Mouse (Mus musculus) heart, embryonic 12.5 days (tissue): ENCODE measurements around the gene Rsad1. TPM values are rescaled to one million over a fixed set of nuclear protein-coding genes. Genes with fewer than 3 reads are reported as not detected.

Source experiments
- ATAC-seq: fragments of 200-750 bp; cut with Nextera tagmentation; 2 replicates; pipeline ENCODE4 v1.8.0; 2017; ENCODE audit warnings: moderate TSS enrichment, moderate library complexity; ENCODE audit not compliant: insufficient number of reproducible peaks, low FRiP score
- H3K27ac ChIP-seq: fragments of 300-500 bp; sonication (generic); 2 replicates; pipeline ENCODE4 v1.5.1; 2016; ENCODE audit warnings: mild to moderate bottlenecking, moderate library complexity; ENCODE audit not compliant: poor library complexity, severe bottlenecking
- H3K27me3 ChIP-seq: fragments of 300-500 bp; sonication (generic); replicated peaks from 2 replicates; pipeline ENCODE4 v1.6.1; 2016; ENCODE audit warnings: mild to moderate bottlenecking, moderate library complexity
- H3K36me3 ChIP-seq: fragments of 300-500 bp; sonication (generic); 2 replicates; pipeline ENCODE4 v1.6.1; 2016; ENCODE audit warnings: mild to moderate bottlenecking, moderate library complexity
- H3K4me1 ChIP-seq: fragments of 300-500 bp; sonication (generic); replicated peaks from 2 replicates; pipeline ENCODE4 v1.6.1; 2016; ENCODE audit warnings: mild to moderate bottlenecking
- H3K4me2 ChIP-seq: fragments of 300-500 bp; sonication (generic); 2 replicates; pipeline ENCODE4 v1.6.1; 2016; ENCODE audit warnings: mild to moderate bottlenecking, moderate library complexity
- H3K4me3 ChIP-seq: fragments of 300-500 bp; sonication (generic); 2 replicates; pipeline ENCODE4 v1.5.1; 2016; ENCODE audit warnings: mild to moderate bottlenecking
- H3K9ac ChIP-seq: fragments of 300-500 bp; sonication (generic); 2 replicates; pipeline ENCODE4 v1.6.1; 2016; ENCODE audit warnings: mild to moderate bottlenecking, moderate library complexity
- H3K9me3 ChIP-seq: fragments of 300-500 bp; sonication (generic); replicated peaks from 2 replicates; pipeline ENCODE4 v1.6.1; 2016; ENCODE audit warnings: mild to moderate bottlenecking, moderate library complexity
- WGBS: fragments of 180-500 bp; shearing (Covaris S2); methylation state at CpG from one replicate; pipeline ENCODE4 v1.1.7; 2016; 5-methylcytosine and 5-hydroxymethylcytosine counted together
- polyA plus RNA-seq: library from polyadenylated mRNA; unstranded; fragments of >200 nt; fragmentation: Nextera tagmentation; extraction: Ambion mirVana; gene quantifications from 2 replicates; pipeline ENCODE4 v1.2.1, GENCODE M21; 2016

Gene Rsad1
- polyA plus RNA-seq = 5.1 and 5.5 TPM in 2 replicates

DNA sequence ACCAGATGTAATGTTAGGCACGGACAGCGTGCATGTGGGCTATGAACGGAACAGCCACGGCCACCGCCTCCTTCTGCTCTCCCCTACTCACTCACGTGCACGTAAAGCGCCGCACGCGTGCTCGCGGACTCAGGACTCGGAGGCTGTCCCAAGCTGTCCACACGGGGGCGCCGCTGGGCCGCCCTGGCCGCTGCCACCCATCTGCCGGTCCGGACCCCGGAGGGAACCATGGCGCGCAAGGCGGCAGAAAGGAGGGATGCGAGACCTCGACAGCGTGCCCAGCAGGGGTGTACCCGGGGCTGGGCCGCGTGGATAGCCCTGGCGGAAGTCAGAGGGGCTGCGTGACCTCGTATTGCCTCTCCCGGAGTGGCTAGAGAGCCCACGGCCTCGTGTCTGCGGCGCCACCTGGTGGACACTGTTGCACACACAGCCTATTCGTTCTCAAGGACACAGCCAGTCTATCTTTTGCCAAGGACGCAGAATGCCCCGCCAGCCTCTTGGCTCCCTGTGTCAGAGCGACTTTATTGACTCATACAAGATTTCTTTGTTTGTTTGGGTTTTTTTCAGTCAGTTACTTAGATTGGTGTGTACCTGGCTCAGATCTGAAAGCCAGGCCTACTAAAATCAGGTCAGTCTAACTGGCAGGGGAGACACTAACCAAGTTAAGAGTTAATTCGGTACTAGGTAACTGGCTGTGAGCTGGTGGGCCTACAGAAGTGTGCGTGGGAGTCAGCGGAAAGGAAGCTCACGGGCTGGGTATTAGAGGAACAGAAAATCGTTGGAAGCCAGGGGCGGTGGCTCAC, at the start of gene Rsad1:
Rsad1 (minus strand) TSS at position 368 of the 803 bp plus-strand sequence.
- H3K4me2 ChIP-seq = peak within 1 kb of the TSS; percentile 90
- H3K36me3 ChIP-seq = peaks cover 3% of the 10 kb centered on the region
- H3K27ac ChIP-seq = peak within 1 kb of the TSS; percentile 75
- H3K27me3 ChIP-seq = no peaks in the 10 kb centered on the region
- 0 out of 2 replicates have a peak, but pooled peaks cover 3% of the 10 kb centered on the region for H3K9me3 ChIP-seq
- WGBS = 4% methylated on average over 48 of the region's 49 CpGs
- ATAC-seq = peak; percentile 82
- H3K4me1 ChIP-seq = peaks cover 20% of the 10 kb centered on the region
- H3K9ac ChIP-seq = peak within 1 kb of the TSS; percentile 75
- peak within 1 kb of the TSS; percentile 62 for H3K4me3 ChIP-seq

DNA sequence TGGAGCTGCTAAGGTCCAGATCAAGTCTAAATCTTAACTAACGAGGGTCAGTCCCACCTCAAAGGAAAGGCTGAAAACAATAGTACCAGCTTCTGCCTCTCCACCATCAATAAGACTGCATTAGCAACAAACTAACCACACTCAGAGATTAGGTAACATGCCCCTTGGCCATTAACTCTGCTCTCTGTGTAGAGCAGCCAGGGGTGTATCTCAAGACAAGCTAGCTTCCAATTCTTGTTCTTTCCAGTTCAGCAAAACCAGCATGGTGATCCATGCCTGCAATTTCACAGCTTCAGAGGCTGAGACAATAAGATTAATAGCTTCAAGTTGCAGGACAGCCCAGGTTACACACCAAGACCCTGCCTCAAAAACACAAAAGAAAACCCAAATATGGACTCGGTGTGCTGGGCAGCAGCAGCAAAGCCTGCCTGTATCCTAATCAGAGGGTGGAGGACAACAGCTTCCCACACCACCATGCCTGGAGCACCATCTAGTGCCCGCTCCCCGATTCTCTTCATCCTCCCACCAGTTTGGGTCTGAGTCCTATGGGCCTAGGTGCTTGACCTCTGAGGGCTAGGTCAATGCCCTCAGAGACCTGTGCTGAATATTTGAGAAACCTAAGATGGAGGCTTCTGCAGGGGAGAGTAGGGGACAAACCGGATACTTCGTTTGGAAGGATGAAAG, 49.5 kb upstream of the Rsad1 start:
- H3K9me3 ChIP-seq = no peaks in the 10 kb centered on the region
- ATAC-seq = no peak
- 63% methylated on average over 6 of the region's 6 CpGs for WGBS

DNA sequence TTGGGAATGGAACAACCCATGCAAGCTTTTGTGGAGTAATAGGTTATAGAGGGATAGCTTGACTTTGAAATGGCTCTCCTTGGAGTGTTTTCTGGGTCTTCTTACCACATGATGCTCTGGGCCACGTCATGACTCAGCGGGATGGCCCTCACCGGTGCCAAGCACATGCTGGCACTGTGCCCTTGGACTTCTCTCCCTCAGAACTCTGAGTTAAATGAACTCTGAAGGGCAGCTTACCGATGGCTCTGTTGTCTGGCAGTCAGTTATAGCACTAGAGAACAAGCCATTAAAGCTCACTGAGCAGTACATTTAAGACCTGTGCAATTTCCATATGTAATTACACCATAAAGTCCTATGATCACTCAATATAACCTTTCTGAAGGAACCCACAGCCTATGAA, 48.3 kb upstream of the Rsad1 start:
- no peaks in the 10 kb centered on the region for H3K36me3 ChIP-seq
- no peaks in the 10 kb centered on the region; the same call in 1 of the 2 replicates for H3K4me1 ChIP-seq
- H3K4me3 ChIP-seq = no peak overlapping the region
- H3K27me3 ChIP-seq = no peaks in the 10 kb centered on the region
- no peaks in the 10 kb centered on the region for H3K9me3 ChIP-seq
- H3K27ac ChIP-seq = no peak overlapping the region
- no peak overlapping the region for H3K9ac ChIP-seq
- no peak overlapping the region for H3K4me2 ChIP-seq
- no peak for ATAC-seq
- 85% methylated on average over 4 of the region's 4 CpGs for WGBS

More for the DNA sequence above, 49.5 kb upstream of the Rsad1 start:
- H3K4me1 ChIP-seq = no peaks in the 10 kb centered on the region; the same call in 1 of the 2 replicates
- H3K4me3 ChIP-seq = no peak overlapping the region
- H3K27ac ChIP-seq = no peak overlapping the region
- no peaks in the 10 kb centered on the region for H3K36me3 ChIP-seq
- H3K9ac ChIP-seq = no peak overlapping the region
- H3K27me3 ChIP-seq = no peaks in the 10 kb centered on the region
- H3K4me2 ChIP-seq = no peak overlapping the region

GRCm38 (mm10) chr11:94596311-94596852, 47.3 kb upstream of the Rsad1 start:
- H3K4me2 ChIP-seq = no peak overlapping the region
- no peak overlapping the region for H3K27ac ChIP-seq
- 75% methylated on average over 7 of the region's 7 CpGs for WGBS
- H3K9me3 ChIP-seq = no peaks in the 10 kb centered on the region
- no peak overlapping the region for H3K9ac ChIP-seq
- peaks cover 5% of the 10 kb centered on the region for H3K4me1 ChIP-seq
- no peak for ATAC-seq
- no peaks in the 10 kb centered on the region for H3K36me3 ChIP-seq
- H3K27me3 ChIP-seq = no peaks in the 10 kb centered on the region
- H3K4me3 ChIP-seq = no peak overlapping the region

DNA sequence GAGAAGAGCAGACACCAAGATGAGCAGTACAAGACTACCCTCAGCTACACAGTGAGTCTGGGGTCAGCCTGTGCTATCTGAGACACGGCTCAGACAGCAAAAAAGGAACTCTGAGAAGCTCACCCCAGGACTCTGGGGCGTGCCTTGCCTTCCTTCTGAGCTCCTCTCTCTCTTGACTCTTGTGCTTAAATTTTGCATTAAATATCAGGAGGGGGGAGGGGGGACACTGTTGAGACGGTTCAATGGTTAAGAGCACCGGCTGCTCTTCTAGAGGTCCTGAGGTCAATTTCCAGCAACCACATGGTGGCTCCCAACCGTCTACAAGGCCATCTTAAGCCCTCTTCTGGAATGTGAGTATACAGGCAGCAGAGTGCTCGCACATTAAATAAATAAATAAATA, 38.5 kb upstream of the Rsad1 start:
- H3K9ac ChIP-seq = no peak overlapping the region
- H3K4me1 ChIP-seq = peaks cover 19% of the 10 kb centered on the region
- H3K27me3 ChIP-seq = no peaks in the 10 kb centered on the region
- peaks cover 3% of the 10 kb centered on the region; the same call in 1 of the 2 replicates for H3K9me3 ChIP-seq
- no peaks in the 10 kb centered on the region for H3K36me3 ChIP-seq
- WGBS = 78% methylated on average over 6 of the region's 6 CpGs
- H3K4me2 ChIP-seq = no peak overlapping the region
- no peak overlapping the region for H3K4me3 ChIP-seq
- no peak overlapping the region for H3K27ac ChIP-seq
- ATAC-seq = no peak

- H3K4me2 ChIP-seq = no peak overlapping the region
- H3K36me3 ChIP-seq = no peaks in the 10 kb centered on the region
- 92% methylated on average over 9 of the region's 9 CpGs for WGBS
- H3K4me3 ChIP-seq = no peak overlapping the region
- no peaks in the 10 kb centered on the region for H3K27me3 ChIP-seq
- 0 out of 2 replicates have a peak, but pooled peaks cover 6% of the 10 kb centered on the region for H3K4me1 ChIP-seq
- peaks cover 3% of the 10 kb centered on the region; the same call in 1 of the 2 replicates for H3K9me3 ChIP-seq
- H3K27ac ChIP-seq = no peak overlapping the region
- H3K9ac ChIP-seq = no peak overlapping the region
- no peak for ATAC-seq
Measured at GRCm38 (mm10) chr11:94585091-94585490, 36.0 kb upstream of the Rsad1 start.

- no peaks in the 10 kb centered on the region for H3K36me3 ChIP-seq
- H3K9me3 ChIP-seq = no peaks in the 10 kb centered on the region
- H3K27ac ChIP-seq = no peak overlapping the region
- H3K4me2 ChIP-seq = no peak overlapping the region
- no peak for ATAC-seq
- H3K4me3 ChIP-seq = no peak overlapping the region
- H3K4me1 ChIP-seq = no peaks in the 10 kb centered on the region
- H3K9ac ChIP-seq = no peak overlapping the region
- H3K27me3 ChIP-seq = no peaks in the 10 kb centered on the region
- WGBS = 85% methylated on average over 5 of the region's 5 CpGs
Measured at GRCm38 (mm10) chr11:94580111-94580740, 31.2 kb upstream of the Rsad1 start.

GRCm38 (mm10) chr11:94576361-94576760, 27.3 kb upstream of the Rsad1 start:
- Histone ChIP-seq H3K27ac (no peak overlapping the region), H3K4me2 (no peak overlapping the region), H3K27me3 (no peaks in the 10 kb centered on the region), H3K4me3 (no peak overlapping the region), H3K9ac (no peak overlapping the region), H3K36me3 (no peaks in the 10 kb centered on the region), H3K9me3 (no peaks in the 10 kb centered on the region), H3K4me1 (no peaks in the 10 kb centered on the region)
- no peak for ATAC-seq
- WGBS = 88% methylated on average over 9 of the region's 9 CpGs

GRCm38 (mm10) chr11:94575036-94575435, 26.0 kb upstream of the Rsad1 start:
- H3K9me3 ChIP-seq = no peaks in the 10 kb centered on the region
- 58% methylated on average over 2 of the region's 2 CpGs for whole genome bisulfite sequencing

GRCm38 (mm10) chr11:94574560-94574959, 25.5 kb upstream of the Rsad1 start:
- no peak overlapping the region for H3K4me3 ChIP-seq
- H3K9ac ChIP-seq = no peak overlapping the region
- 20% methylated on average over 7 of the region's 7 CpGs for WGBS
- H3K27ac ChIP-seq = no peak overlapping the region
- no peak for ATAC-seq
- H3K36me3 ChIP-seq = 0 out of 2 replicates have a peak, but pooled peaks cover 2% of the 10 kb centered on the region
- no peak overlapping the region for H3K4me2 ChIP-seq
- H3K27me3 ChIP-seq = no peaks in the 10 kb centered on the region
- no peaks in the 10 kb centered on the region for H3K9me3 ChIP-seq
- H3K4me1 ChIP-seq = no peaks in the 10 kb centered on the region

More at GRCm38 (mm10) chr11:94575036-94575435, 26.0 kb upstream of the Rsad1 start:
- H3K27ac ChIP-seq = no peak overlapping the region
- no peak overlapping the region for H3K9ac ChIP-seq
- H3K27me3 ChIP-seq = no peaks in the 10 kb centered on the region
- H3K4me1 ChIP-seq = no peaks in the 10 kb centered on the region
- no peak for ATAC-seq
- H3K4me3 ChIP-seq = no peak overlapping the region
- H3K36me3 ChIP-seq = 0 out of 2 replicates have a peak, but pooled peaks cover 2% of the 10 kb centered on the region
- H3K4me2 ChIP-seq = no peak overlapping the region
